Mouse (Mus musculus) embryo, embryonic 9.5 days (tissue): ENCODE data around the gene 5730455P16Rik.
"Not testable (repeated sequence)": the region's sequence is repeated elsewhere in the genome, so short reads cannot be mapped to it uniquely, and the experiment has no call there.

Experiments
- DNase-seq: peaks from one replicate; pipeline ENCODE4 v3.0.0-alpha.2; 2017; ENCODE audit errors: extremely low spot score

5730455P16Rik gene

DNA sequence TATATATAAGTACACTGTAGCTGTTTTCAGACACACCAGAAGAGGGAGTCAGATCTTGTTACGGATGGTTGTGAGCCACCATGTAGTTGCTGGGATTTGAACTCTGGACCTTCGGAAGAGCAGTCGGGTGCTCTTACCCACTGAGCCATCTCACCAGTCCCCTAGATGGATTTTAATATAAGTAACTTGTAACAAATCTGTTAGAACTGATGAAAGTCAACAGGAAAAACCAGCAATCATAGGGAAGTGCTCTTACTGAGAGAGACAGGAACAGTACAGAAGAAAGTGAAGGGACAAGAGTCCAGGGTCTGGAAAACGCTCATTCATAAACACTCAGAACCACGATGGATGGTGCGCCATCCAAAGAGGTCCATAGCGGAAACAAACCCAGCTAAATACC lies 1.4 kb upstream of the 5730455P16Rik start:
- DNase-seq = not testable (repeated sequence)

DNA sequence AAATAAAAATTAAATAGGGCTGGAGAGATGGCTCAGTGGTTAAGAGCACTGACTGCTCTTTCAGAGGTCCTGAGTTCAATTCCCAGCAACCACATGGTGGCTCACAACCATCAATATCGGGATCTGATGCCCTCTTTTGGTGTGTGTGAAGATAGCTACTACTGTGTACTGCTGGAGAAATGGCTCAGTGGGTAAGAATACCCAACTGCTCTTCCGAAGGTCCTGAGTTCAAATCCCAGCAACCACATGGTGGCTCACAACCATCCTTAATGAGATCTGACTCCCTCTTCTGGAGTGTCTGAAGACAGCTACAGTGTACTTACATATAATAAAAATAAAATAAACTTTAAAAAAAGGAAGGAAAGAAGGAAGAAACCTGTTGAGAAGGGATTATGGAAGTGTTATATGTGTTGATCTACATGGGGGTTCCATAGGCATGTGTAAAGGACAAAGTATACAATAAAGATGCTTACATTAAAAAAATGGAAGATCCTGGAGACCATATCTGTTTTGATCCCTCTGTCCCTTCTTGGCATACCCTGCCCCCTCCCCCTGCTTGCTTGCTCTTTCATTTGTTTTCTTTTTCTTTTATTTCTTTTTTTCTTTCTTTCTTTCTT lies 726 bp upstream of the 5730455P16Rik start:
- DNase-seq = not testable (repeated sequence)

DNA sequence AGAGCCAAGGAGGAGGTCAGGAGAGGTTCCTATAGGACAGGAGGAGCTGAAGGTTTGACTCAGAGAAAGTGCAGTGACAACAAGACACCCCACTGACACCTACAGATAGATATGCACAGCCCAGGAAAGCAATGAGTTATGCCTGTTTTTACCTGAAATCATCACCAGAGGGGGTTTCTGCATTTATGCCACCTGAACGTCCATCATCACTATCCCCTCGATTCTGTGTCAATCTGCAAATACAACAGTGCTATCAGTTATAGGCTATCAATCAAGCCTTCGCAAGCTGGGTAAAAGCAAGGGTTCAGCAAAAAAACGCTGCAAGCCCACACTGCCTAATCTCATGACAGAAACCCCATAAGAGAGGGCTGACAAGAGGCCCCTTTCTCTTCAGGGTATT lies 1.2 kb downstream of the 5730455P16Rik start:
- DNase-seq = no peak

DNA sequence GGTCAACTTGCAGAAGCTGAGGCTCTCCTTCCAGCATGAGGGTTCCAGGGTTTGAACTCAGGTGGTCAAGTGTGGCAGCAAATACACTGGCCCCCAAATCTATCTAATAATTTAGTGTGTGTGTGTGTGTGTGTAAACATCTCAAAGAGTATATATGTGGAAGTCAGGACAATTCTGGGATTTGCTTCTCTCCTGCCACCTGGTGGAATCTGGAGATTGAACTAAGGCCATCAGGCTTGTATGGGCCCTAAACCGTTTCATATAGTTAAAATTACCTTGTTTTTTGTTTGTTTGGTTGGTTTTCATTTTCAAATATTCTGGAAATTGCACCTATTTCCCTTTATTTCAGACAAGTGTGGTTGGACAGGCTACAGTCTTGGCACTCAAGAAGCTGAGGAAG lies 8.9 kb downstream of the 5730455P16Rik start:
- DNase-seq = no peak

DNA sequence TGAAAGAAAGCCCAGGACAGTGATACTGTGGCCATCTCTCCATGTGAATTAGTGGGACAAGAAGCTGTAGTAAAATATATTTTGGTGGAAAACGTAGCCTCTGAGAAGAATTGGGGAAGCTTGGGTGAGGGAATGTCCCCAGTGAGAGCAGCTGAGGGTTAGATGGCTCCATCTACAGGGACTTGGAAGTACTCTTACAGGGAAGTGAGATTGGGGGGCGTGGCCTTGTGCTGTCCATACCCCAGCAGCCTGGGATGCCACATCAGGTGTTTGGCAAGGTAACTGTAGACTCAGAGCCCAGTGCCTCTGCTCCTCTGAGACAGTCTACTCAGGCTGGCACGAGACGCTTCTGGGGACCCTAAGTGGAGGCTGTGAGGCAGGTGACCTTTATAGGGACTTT lies 23.0 kb downstream of the 5730455P16Rik start:
- DNase-seq = no peak

DNA sequence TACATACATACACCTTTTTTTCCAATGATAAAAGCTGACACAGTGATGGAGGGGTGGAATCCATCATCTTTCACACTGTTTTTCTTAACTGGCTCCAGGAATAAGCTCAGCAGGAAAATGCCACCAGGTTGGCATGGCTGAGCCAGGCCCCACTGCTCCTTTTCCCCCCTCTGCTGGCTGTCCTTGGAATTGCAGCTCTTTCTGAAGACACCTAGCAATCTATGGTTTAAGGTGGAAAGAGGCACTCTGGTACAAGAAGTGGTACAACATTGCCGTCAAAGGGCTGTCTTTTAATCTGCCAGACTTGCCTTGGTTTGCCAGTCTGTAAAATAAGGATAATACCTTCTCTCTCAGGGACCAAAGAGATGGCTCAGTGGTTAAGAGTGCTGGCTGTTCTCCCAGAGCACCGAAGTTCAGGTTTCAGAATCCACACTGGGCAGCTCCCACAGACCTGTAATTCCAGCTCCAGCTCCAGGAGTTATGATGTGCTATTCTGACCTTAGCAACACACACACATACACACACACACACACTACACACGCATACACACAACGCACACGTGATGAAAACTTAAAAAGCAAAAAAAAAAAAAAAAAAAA lies 25.9 kb downstream of the 5730455P16Rik start:
- peak; percentile 76 for DNase-seq

DNA sequence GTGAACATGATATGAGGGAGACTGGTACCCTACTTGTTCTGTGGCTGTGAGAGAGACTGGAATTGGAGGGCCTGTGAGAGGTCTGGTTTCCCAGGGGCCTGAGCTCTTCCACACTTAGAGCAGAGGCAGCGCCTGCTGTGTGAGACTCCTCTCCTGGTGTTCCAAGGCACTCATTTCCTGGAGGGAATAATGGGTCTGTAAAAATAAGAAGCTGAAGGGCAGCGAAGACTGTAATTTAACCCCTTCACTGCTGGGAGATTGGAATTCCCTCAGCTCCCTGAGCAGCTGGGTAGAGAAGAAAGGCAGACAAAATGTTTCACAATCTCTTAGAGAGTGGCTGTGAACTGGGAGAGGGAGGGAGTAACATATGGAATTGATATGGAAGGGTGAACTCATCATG lies 35.4 kb downstream of the 5730455P16Rik start:
- DNase-seq = peak; percentile 12

DNA sequence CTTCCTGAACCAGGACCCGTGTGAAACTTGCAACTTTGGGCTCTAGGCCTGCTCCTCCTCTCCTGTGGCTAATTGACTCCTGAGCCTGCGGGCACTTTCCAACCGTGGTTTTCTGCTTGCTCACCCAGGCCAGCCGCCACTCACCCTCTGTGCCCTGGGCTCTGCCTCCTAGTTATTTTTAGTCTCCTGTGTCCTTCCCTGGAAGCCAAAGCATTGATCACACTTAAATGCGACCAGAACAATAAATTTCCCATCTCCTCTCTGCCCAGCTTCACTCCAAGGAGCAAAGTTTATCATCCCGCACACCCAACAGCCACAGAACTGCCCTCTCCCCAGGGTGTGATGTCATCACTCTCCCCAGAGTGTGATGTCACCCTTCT lies 41.5 kb downstream of the 5730455P16Rik start:
- no peak for DNase-seq

DNA sequence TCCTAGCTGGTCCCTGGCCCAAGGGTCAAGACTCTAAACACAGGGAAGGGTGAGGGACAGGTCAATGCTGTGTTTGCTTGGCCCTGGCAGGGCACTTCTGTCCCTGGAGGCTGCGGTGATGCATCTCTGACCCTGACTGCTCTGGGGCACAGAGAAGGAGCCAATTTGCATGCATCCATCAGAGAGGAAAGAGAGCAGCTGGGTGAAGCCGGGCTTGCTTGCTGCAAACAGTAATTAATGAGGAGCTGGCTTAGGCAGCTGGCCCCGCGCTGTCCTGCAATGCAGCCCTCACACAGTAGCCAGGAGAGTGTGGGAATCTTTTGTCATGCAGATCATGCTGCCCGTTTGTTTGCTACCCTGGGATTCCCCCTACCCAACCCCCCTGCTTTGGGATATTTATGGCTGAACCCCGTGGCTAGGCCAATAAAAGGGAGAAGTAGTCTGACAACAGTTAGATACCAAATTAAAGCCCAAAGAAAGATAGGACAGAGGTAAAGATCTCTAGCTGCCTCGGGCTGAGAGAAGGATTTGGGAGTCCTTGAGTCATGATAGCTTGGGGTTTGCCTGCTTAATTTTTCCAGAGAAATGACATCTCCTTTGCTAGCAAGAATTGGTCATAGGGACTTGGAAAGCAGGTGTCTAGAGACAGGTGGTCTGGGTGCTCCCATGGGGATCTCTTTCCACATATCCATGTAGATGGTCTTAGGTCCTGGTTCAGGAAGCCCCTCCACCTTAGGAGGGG lies 42.1 kb downstream of the 5730455P16Rik start:
- DNase-seq = peak; percentile 68

DNA sequence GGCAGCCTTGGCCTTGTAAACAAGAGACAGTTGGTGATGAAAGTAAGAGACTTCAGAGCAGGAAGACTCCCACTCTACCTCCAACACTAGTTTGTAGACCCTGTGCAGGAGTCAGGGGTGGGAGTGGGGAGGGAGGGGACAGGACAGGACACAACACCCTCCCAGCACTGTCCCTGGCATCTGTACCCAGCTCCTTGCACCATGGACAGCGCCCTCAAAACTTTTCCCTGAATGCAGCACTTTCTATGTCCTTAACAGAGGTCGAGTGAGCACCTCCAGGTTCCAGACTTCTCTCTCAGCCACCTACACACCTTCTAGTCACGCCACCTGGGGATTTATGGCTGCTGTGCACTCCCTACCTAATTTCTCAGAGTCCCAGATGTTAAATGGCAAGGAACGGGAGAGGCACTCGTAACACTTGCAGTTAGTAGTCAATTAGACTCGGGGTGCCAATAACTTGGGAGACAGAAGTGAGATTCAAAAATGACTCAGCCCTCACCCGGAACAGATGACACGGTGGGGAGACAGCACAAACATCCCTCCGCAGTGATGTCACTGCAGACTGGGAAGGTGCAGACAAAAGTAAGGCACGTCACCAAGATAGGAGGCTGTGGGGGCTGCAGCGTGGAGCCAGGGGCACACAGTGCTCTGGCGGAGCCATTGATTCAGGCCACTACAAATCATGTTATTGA lies 45.0 kb downstream of the 5730455P16Rik start:
- DNase-seq = no peak

DNA sequence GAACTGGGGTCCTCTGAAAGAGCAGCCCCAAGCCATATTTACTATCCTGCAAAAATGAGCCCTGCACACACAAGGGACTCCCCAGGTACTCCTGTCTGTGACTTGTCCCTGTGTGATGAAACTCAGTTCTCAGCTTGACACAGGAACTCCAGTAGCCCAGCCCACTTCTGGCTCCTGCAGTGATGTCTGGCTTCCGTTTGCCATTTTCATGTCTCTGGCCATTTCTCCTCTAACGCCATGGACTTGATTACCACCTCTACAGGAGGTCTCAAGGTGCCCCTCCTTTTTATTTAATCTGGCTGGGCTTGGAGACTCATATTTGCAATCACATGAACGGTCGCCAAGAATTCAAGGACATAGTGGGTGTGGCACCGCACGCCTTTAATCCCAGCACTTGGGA lies 53.2 kb downstream of the 5730455P16Rik start:
- no peak for DNase-seq

DNA sequence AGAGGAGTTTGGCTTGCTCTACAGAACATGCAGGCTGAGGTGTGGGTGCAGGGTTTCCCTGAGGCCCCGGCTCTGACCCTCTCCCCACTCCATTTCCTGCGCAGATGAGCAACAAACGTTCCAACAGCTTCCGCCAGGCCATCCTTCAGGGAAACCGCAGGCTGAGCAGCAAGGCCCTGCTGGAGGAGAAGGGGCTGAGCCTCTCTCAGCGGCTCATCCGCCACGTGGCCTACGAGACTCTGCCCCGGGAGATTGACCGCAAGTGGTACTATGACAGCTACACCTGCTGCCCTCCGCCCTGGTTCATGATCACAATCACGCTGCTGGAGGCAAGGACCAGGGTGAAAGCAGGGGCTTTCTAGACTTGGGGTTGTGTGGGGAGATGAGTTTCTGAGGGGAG lies 54.6 kb downstream of the 5730455P16Rik start:
- no peak for DNase-seq

DNA sequence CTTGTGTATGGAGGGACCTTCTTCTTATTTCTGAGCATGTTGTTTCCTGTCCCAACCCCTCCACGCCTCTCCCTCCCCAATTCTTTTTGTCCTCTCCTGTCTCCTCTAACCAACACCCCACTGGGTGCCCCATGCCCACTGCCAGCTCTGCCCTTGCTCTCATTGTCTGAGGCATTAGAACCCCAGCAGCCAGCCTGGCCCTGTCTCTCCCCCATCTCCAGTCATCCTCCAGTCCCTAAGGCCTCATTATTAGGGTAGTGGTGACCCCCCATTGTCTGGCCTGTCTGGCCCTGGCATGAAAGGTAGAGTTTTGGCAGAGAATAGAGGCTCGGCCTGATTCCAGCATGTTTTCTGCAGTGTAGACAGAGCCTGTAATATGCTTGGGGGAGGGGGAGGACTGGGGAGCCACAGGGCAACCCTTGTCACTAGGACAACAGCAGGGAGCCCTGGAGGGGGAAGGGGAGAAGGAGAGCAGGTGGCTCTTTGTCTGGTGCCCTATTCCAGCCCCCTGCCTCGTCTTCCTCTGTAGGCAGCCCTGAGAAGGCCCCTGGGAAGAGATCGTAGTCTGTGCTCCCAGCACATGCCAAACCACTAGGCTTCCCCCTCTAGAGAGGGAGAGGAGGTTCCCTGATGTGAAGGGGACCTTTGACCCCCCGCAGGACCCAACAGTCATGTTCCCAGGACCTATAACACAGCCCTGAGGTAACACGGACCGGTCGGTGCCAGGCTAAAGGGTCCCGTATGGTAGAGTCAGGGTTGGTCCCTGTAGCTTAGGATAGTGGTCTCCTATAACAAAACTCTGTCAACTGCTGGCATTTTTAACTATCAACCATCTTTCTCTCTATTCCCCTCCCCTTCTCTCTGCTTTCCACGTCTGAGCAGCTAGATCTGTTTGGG lies 61.8 kb downstream of the 5730455P16Rik start:
- no peak for DNase-seq

DNA sequence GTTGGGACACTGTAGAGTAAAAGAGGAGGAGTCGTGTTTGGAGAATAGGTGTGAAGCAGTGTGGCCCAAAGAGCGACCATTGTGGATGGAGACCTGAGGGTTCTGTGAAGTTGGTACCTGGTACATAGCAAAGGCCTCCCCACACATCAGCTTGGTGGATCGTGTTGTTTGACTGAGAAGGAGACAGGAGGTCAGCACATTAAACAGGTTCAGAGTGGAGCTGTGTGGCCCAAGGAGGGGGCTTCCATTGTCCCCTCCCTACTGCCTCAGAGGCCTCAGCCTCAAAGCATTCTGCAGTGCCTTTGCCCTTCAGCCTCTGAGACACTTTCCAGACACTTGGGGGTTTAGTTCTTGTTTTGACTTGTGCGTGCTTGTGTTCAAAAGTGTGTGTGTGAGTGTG lies 63.9 kb downstream of the 5730455P16Rik start:
- DNase-seq = no peak

DNA sequence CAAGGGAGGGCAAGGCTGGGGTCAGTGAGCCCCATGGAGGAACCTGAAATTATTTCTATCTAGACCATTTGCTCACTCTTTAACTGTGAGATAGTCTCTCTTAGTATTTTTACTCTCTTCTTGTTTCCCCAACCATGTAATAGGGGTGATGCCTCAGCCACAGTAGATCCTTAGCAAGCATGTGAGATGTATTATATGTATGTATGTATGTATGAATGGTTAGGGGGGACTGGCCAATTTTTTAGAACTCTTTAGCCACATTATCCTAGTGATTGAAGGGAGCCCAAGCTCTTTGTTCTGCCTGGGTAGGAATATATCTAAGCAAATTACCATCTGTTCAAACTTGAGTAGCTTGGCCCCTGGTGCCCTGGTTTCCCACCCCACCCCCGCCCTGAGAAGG lies 64.4 kb downstream of the 5730455P16Rik start:
- DNase-seq = no peak

DNA sequence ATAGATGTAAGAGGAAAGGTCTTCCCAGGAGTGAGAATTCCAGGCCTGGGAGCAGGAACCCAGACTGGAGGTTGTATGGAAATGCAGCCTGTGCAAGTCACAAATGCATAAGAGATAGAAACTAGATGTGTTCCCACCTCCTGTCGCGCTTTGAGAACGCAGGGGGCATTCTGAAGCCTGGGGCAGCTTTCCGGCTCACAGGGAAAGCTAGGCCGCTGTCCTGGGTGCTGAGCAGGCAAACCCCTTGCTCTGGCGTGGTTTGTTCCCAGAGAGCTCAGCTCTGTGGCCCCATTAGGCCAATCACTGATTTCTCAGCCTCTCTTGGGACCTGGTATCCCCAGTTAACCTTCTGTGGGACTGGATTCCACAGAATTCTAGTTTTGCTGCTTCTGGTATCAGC lies 65.3 kb downstream of the 5730455P16Rik start:
- no peak for DNase-seq

DNA sequence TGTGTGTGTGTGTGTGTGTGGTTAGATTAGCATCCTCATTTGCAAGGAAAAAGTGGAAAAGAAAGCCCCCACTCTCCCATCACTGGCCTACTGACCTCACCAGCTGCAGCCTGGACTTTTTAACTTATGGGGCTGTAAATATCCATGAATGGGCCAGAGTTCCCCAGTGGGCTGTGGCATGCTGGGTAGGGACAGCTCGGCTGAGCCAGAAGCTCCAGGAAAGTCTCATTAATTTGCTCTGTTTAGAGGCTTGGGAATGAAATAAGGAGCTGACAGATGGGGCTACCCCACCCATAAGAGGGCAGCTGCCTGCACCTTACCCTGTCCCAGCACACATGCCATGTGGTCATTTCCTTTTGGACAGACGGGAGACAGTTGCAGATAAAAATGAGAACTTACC lies 65.8 kb downstream of the 5730455P16Rik start:
- no peak for DNase-seq

DNA sequence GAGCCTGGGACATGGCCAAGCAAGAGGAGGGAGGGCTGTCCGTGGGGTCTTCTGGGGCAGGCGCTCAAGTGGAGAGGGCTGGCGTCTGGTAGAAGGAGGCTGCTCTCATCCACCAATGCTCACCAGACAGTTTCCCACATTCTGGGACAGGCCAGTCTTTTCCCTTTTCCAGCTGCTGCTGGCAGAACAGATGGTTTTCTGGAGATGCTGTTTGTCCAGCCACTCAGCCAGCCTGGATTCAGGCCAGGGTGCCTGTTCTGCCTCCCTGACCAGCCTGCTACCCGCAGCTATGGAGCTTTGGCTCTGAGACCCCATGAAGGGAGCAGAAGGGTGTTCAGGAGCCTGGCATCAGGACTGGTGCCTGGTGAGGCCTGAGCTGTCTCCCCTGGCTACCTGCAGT lies 66.6 kb downstream of the 5730455P16Rik start:
- DNase-seq = no peak
